Mouse (Mus musculus) bone marrow macrophage, adult 2 months (primary cell): ENCODE results near the gene Nod1.

Experiments
- CTCF ChIP-seq: IDR thresholded peaks from 2 replicates; pipeline ENCODE4 v1.5.1; 2012; ENCODE audit warnings: low read depth, mild to moderate bottlenecking, low read length, moderate library complexity
- POLR2A ChIP-seq: IDR thresholded peaks from 2 replicates; pipeline ENCODE4 v1.6.1; 2012; ENCODE audit warnings: mild to moderate bottlenecking, low read depth, low read length, borderline replicate concordance

- TF ChIP-seq POLR2A (no peak), CTCF (no peak)
Observed at GRCm38 (mm10) chr6:54890221-54890620, 82.2 kb downstream of the Nod1 start.
